Mouse (Mus musculus): Measurements from ENCODE around the gene Sost.

GRCm38 (mm10) chr11:101969835-101970234, 3.0 kb upstream of the Sost start:
- TF ChIP-seq CTCF (IDR thresholded peaks at IDR 0.05; ENCODE audit: borderline replicate concordance, insufficient read depth, low read depth, low read length) (no peak), POLR2A (IDR thresholded peaks at IDR 0.05; ENCODE audit: borderline replicate concordance, insufficient read depth, low read length) (no peak)

Measured in cerebellum, adult 2 months (tissue).